In the genomic region with DNA sequence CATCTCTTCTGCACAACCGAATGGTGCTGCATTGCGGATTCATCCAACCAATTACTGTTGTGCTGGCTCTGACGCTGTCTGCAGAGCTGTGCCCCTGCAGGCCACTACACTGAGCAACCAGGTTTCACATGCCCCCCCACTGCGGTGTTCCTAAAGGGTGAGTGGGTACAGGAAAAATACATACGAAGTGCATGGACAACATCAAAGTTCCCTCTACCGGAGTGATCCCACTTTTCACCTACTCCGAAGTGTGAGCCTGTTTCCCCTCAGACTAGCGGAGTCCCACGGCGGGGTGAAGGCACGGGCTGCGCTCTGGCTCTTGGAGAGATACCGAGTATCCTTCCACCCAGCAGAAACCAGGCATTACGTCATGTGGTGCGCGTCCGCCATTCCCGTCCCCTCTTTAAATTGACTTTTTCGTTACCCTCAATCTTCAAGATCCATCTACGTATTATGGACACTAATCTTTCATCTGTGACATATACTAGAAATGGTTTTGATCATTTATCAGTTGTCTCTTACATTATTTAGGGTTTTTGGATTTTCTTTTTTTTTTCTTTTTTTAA, we compare ENCODE assay signal across 8 mouse cellular contexts. TPM values are rescaled to one million over a fixed set of nuclear protein-coding genes. Genes with fewer than 3 reads are reported as not detected.
DNase-seq lines count a peak whose midpoint lies in the region; ATAC-seq and TF ChIP-seq lines count a peak whose summit lies in the region.

No protein-coding gene starts in this region.

- peak overlapping the region; percentile 80 for H3K9ac ChIP-seq in lung, postnatal 0 days (replicated peaks; ENCODE audit: low read depth)

- TF ChIP-seq EP300 in lung, postnatal 0 days (IDR thresholded peaks at IDR 0.05), result peak; percentile 61; the same call in 1 of the 2 replicates

- H3K9me3 ChIP-seq in hindbrain, embryonic 10.5 days, result no peaks in the 10 kb centered on the region
- H3K9me3 ChIP-seq in lung, postnatal 0 days (ENCODE audit: low read length), result no peaks in the 10 kb centered on the region

- peak; percentile 90 for DNase-seq in MN1 (ENCODE audit: low spot score)
- DNase-seq in cerebellum, adult 9-10 months, result peak; percentile 96
- peak; percentile 86 for DNase-seq in hindbrain, embryonic 10.5 days (ENCODE audit: low spot score)
- peak; percentile 81 to 83 for DNase-seq in layer of hippocampus, postnatal 10 days (ENCODE audit: low spot score in 2 of 2)
- peak; percentile 96 for DNase-seq in lung, postnatal 0 days (ENCODE audit: low spot score)
- peak; percentile 66 for DNase-seq in ovary, postnatal 14 days (ENCODE audit: low spot score)
- DNase-seq in thymus, postnatal 10 days (ENCODE audit: low spot score in 2 of 2), result peak; percentile 74 to 75

- H3K27me3 ChIP-seq in hindbrain, embryonic 10.5 days (ENCODE audit: insufficient read depth, poor library complexity, severe bottlenecking), result peaks cover 5% of the 10 kb centered on the region; the same call in 1 of the 2 replicates
- H3K27me3 ChIP-seq in lung, postnatal 0 days (replicated peaks; ENCODE audit: insufficient read depth, low read length), result no peaks in the 10 kb centered on the region

- WGBS in hindbrain, embryonic 10.5 days, result under 1% methylated on average over 20 of the region's 20 CpGs
- WGBS in lung, postnatal 0 days, result under 1% methylated on average over 20 of the region's 20 CpGs

- peak; percentile 63 for TF ChIP-seq CTCF in lung, postnatal 0 days (IDR thresholded peaks at IDR 0.05)

- peak overlapping the region; percentile 77 for H3K4me2 ChIP-seq in lung, postnatal 0 days (replicated peaks; ENCODE audit: low read depth, low read length)

- H3K36me3 ChIP-seq in hindbrain, embryonic 10.5 days, result no peaks in the 10 kb centered on the region
- no peaks in the 10 kb centered on the region for H3K36me3 ChIP-seq in lung, postnatal 0 days (ENCODE audit: insufficient read depth, low read length)

- H3K4me1 ChIP-seq in hindbrain, embryonic 10.5 days (replicated peaks), result peaks cover 27% of the 10 kb centered on the region
- H3K4me1 ChIP-seq in lung, postnatal 0 days (ENCODE audit: insufficient read depth, low read depth, low read length), result no peaks in the 10 kb centered on the region

- ATAC-seq in frontal cortex, adult (ENCODE audit: low TSS enrichment), result peak; percentile 63
- peak; percentile 88 for ATAC-seq in lung, postnatal 0 days

- peak overlapping the region; percentile 99 for H3K27ac ChIP-seq in hindbrain, embryonic 10.5 days
- peak overlapping the region; percentile 99 for H3K27ac ChIP-seq in lung, postnatal 0 days (ENCODE audit: low read length)

- peak overlapping the region; percentile 78 for H3K4me3 ChIP-seq in hindbrain, embryonic 10.5 days
- peak overlapping the region; percentile 72 for H3K4me3 ChIP-seq in lung, postnatal 0 days (ENCODE audit: low read depth, low read length)

RNA-seq across cellular contexts. Expression of a gene that starts 0.6 kb away (rescaled TPM):
- polyA plus RNA-seq in hindbrain, embryonic 10.5 days (2016; fragmentation: Nextera tagmentation; extraction: Ambion mirVana), result 10.3 and 13.3 TPM in 2 replicates
- total RNA-seq in layer of hippocampus, postnatal 10 days (2021), result 10 to 100 TPM; 12.1 to 14.1 TPM
- 4.6 and 5.0 TPM in 2 replicates for polyA plus RNA-seq in lung, postnatal 0 days (2015; fragmentation: Nextera tagmentation; extraction: Ambion mirVana)

RNA-seq across cellular contexts. Expression of a gene that starts 15.5 kb away (rescaled TPM):
- polyA plus RNA-seq in hindbrain, embryonic 10.5 days (2016; fragmentation: Nextera tagmentation; extraction: Ambion mirVana), result 5.1 and 6.9 TPM in 2 replicates
- total RNA-seq in layer of hippocampus, postnatal 10 days (2021), result under 1 TPM; 0.32 to 0.42 TPM
- 73.9 and 89.3 TPM in 2 replicates for polyA plus RNA-seq in lung, postnatal 0 days (2015; fragmentation: Nextera tagmentation; extraction: Ambion mirVana)

RNA-seq across cellular contexts. Expression of a gene that starts 57.7 kb away (rescaled TPM):
- 318 and 335 TPM in 2 replicates for polyA plus RNA-seq in hindbrain, embryonic 10.5 days (2016; fragmentation: Nextera tagmentation; extraction: Ambion mirVana)
- 100 to 1,000 TPM; 751 to 808 TPM for total RNA-seq in layer of hippocampus, postnatal 10 days (2021)
- polyA plus RNA-seq in lung, postnatal 0 days (2015; fragmentation: Nextera tagmentation; extraction: Ambion mirVana), result 68.9 and 78.9 TPM in 2 replicates

RNA-seq across cellular contexts. Expression of a gene that starts 58.9 kb away (rescaled TPM):
- 94.7 and 96.3 TPM in 2 replicates for polyA plus RNA-seq in hindbrain, embryonic 10.5 days (2016; fragmentation: Nextera tagmentation; extraction: Ambion mirVana)
- total RNA-seq in layer of hippocampus, postnatal 10 days (2021), result 10 to 100 TPM; 42.8 to 55.0 TPM
- 134 and 149 TPM in 2 replicates for polyA plus RNA-seq in lung, postnatal 0 days (2015; fragmentation: Nextera tagmentation; extraction: Ambion mirVana)

Comparison
In these comparisons a context has a peak if more than half of its experiments do, and no peak if none do; other contexts are left out.
1. Peak in every context shown above with its lines: DNase-seq, ATAC-seq, H3K4me3 ChIP-seq and H3K27ac ChIP-seq.